Mouse (Mus musculus): Measurements from ENCODE around the gene Cnksr3. TPM values are rescaled to one million over a fixed set of nuclear protein-coding genes. Genes with fewer than 3 reads are reported as not detected.

The Cnksr3 gene
- polyA plus RNA-seq, 1 experiment from 2014 or later, result 13.4 TPM

Other genes with a start within 250 kb of the Cnksr3 start
- gene Ipcef1, start 159.8 kb downstream of the Cnksr3 start, polyA plus RNA-seq (2015; fragmentation: Nextera tagmentation; extraction: Ambion mirVana), result 0.18 and 0.24 TPM in 2 replicates